Mouse (Mus musculus): ENCODE data around the gene Spata22. TPM values are rescaled to one million over a fixed set of nuclear protein-coding genes. Genes with fewer than 3 reads are reported as not detected.
"Not testable (repeated sequence)": the region's sequence is repeated elsewhere in the genome, so short reads cannot be mapped to it uniquely, and the experiment has no call there.

Gene Spata22
- polyA plus RNA-seq (2015; fragmentation: Nextera tagmentation; extraction: Ambion mirVana), result not detected in 2 replicates

DNA sequence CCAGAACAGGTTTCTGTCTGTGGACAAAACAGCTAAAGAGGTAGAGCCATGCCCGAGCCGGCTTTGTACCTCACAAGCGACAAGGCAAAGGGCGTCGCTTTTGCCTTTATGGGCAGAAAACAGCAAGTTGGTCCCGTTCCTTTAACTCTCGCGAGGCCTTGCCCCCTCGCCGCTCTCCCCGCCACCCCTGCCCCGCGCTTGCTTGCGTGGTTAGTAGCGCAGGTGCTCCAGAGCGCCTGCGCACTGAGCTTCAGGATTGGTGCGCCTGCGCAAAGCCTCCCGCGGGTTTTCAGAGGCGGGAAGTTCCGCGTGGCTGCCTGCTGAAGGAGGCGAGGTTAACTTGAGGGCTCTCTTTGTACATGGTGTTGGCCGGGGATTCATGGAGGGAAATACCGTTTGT is at the start of gene Spata22, which contains the start of the genes Aspa and Gm49340:
Gene Spata22 (plus strand): TSS at position 300 of the 400 bp plus-strand sequence.
Gene Aspa (minus strand): TSS at position 155 of the 400 bp plus-strand sequence.
Gene Gm49340 (plus strand): TSS at position 300 of the 400 bp plus-strand sequence.
- no peak for ATAC-seq
- Histone ChIP-seq H3K36me3 (ENCODE audit: poor library complexity, severe bottlenecking) (no peaks in the 10 kb centered on the region), H3K27me3 (no peaks in the 10 kb centered on the region), H3K4me1 (no peaks in the 10 kb centered on the region), H3K9me3 (replicated peaks) (0 out of 2 replicates have a peak, but pooled peaks cover 5% of the 10 kb centered on the region), H3K4me3 (no peak within 1 kb of the TSS), H3K27ac (no peak within 1 kb of the TSS), H3K4me2 (no peak within 1 kb of the TSS), H3K9ac (no peak within 1 kb of the TSS)
- 83% methylated on average over 27 of the region's 27 CpGs for WGBS

GRCm38 (mm10) chr11:73280710-73281109 is 48.8 kb upstream of the Spata22 start:
- H3K4me2 ChIP-seq, result no peak overlapping the region
- 76% methylated on average over 5 of the region's 5 CpGs for WGBS
- H3K27me3 ChIP-seq, result no peaks in the 10 kb centered on the region
- no peak overlapping the region for H3K4me3 ChIP-seq
- no peaks in the 10 kb centered on the region for H3K36me3 ChIP-seq (ENCODE audit: poor library complexity, severe bottlenecking)
- no peaks in the 10 kb centered on the region for H3K9me3 ChIP-seq (replicated peaks)
- H3K27ac ChIP-seq, result no peak overlapping the region
- no peak for ATAC-seq
- H3K9ac ChIP-seq, result no peak overlapping the region
- H3K4me1 ChIP-seq, result peaks cover 6% of the 10 kb centered on the region; the same call in 1 of the 2 replicates

DNA sequence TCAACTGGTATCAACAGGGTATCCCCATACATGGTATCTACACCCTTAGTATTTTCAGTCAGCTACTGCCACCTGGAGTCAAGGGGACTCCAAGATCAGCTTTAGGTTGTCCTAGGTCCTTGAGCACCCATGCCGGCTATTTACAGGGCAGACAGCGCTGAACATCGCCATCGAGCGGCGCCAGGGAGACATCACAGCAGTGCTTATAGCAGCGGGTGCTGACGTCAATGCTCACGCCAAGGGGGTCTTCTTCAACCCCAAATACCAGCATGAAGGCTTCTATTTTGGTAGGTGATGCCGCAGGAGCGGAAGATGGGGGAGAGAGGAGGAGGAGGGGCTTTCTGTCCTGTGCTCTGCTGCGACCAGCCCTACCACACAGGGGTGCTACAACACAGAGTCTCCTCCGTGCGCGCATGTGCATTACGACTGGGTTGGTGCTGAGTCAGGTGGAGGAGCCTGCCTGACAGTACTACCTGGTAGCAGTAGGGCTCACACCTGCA is 48.0 kb upstream of the Spata22 start:
- WGBS, result 3% methylated on average over 16 of the region's 16 CpGs
- no peak overlapping the region for H3K27ac ChIP-seq
- peak overlapping the region; percentile 40; the same call in 1 of the 2 replicates for H3K9ac ChIP-seq
- peak; percentile 88 for ATAC-seq
- H3K4me2 ChIP-seq, result peak overlapping the region; percentile 59
- peak overlapping the region; percentile 38 for H3K4me3 ChIP-seq
- no peaks in the 10 kb centered on the region for H3K36me3 ChIP-seq (ENCODE audit: poor library complexity, severe bottlenecking)
- no peaks in the 10 kb centered on the region for H3K27me3 ChIP-seq
- no peaks in the 10 kb centered on the region for H3K9me3 ChIP-seq (replicated peaks)
- H3K4me1 ChIP-seq, result peaks cover 6% of the 10 kb centered on the region; the same call in 1 of the 2 replicates

DNA sequence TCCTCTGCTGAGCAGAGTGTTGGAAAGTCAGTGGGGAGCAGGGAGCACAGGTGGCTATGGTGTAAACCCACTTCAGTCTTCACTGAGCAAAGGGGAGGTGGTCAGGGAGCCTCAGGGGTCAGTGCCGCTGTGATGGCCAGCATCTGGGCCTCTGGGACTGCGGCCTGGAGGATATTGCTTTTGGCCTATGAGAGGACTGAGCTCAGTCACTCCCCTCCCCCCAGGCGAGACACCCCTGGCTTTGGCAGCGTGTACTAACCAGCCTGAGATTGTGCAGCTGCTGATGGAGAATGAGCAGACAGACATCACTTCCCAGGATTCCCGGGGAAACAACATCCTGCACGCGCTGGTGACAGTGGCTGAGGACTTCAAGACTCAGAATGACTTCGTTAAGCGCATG is 46.2 kb upstream of the Spata22 start:
- H3K36me3 ChIP-seq (ENCODE audit: poor library complexity, severe bottlenecking), result no peaks in the 10 kb centered on the region
- H3K4me2 ChIP-seq, result no peak overlapping the region
- WGBS, result 84% methylated on average over 9 of the region's 9 CpGs
- H3K9ac ChIP-seq, result no peak overlapping the region
- no peaks in the 10 kb centered on the region for H3K9me3 ChIP-seq (replicated peaks)
- no peak for ATAC-seq
- no peaks in the 10 kb centered on the region for H3K27me3 ChIP-seq
- no peak overlapping the region for H3K27ac ChIP-seq
- H3K4me3 ChIP-seq, result no peak overlapping the region
- H3K4me1 ChIP-seq, result peaks cover 6% of the 10 kb centered on the region; the same call in 1 of the 2 replicates

DNA sequence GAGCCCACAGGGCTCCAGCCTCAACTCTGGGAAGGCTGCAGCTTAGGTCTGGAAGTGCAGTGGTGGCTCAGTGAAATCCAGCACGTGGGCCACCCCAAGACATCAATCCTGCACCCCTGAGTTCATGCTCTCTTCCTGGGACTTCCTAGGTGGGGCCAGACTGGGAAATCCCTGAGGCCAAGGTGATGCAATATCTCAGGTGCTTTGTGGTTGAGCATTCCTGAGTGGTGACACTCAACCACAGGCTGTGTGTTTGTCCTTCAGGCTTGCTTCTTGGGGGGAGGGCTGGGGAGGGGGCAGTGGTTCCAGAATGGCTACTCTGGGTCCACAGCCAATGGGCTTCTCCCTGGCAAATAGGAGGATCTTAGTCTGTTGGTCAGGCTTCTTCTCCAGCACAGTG is 45.6 kb upstream of the Spata22 start:
- Histone ChIP-seq H3K27me3 (no peaks in the 10 kb centered on the region), H3K4me1 (peaks cover 6% of the 10 kb centered on the region; the same call in 1 of the 2 replicates), H3K36me3 (ENCODE audit: poor library complexity, severe bottlenecking) (no peaks in the 10 kb centered on the region), H3K4me3 (no peak overlapping the region), H3K27ac (no peak overlapping the region), H3K9me3 (replicated peaks) (no peaks in the 10 kb centered on the region), H3K4me2 (no peak overlapping the region), H3K9ac (no peak overlapping the region)
- ATAC-seq, result no peak
- WGBS, result 64% methylated on average over 1 of the region's 1 CpGs

- Histone ChIP-seq H3K36me3 (ENCODE audit: poor library complexity, severe bottlenecking) (no peaks in the 10 kb centered on the region), H3K4me3 (no peak overlapping the region), H3K27ac (no peak overlapping the region), H3K27me3 (no peaks in the 10 kb centered on the region), H3K9me3 (replicated peaks) (no peaks in the 10 kb centered on the region), H3K4me2 (no peak overlapping the region), H3K4me1 (peaks cover 6% of the 10 kb centered on the region; the same call in 1 of the 2 replicates), H3K9ac (no peak overlapping the region)
- ATAC-seq, result no peak
Observed at GRCm38 (mm10) chr11:73284351-73284750, 45.2 kb upstream of the Spata22 start.

GRCm38 (mm10) chr11:73289621-73290020 is 39.9 kb upstream of the Spata22 start:
- Histone ChIP-seq H3K4me1 (no peaks in the 10 kb centered on the region), H3K36me3 (ENCODE audit: poor library complexity, severe bottlenecking) (no peaks in the 10 kb centered on the region), H3K9ac (no peak overlapping the region), H3K4me2 (no peak overlapping the region), H3K27ac (no peak overlapping the region), H3K27me3 (no peaks in the 10 kb centered on the region), H3K4me3 (no peak overlapping the region), H3K9me3 (replicated peaks) (no peaks in the 10 kb centered on the region)
- WGBS, result 92% methylated on average over 1 of the region's 1 CpGs
- ATAC-seq, result no peak

DNA sequence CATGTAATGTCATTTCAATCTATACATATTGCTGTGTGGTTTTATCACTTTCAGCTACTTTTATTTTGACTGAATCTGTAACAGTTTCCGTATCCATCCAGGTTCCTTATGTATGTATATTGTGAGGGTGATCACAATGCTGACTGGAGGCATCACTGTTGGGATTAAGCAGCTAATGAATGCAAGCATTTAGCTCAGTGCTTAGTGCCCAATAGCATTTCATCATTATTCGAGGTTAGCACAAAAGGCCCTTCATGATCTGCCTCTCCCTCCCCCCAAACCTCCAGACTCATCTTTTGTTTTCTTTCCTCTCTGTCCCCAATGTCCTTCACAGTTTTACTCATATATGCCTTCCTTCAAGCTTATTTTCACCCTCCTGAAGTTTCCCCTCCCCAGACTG is 26.4 kb upstream of the Spata22 start:
- Histone ChIP-seq H3K4me3 (no peak overlapping the region), H3K27ac (no peak overlapping the region), H3K9me3 (replicated peaks) (no peaks in the 10 kb centered on the region), H3K9ac (no peak overlapping the region), H3K4me2 (no peak overlapping the region), H3K4me1 (peaks cover 6% of the 10 kb centered on the region), H3K36me3 (ENCODE audit: poor library complexity, severe bottlenecking) (no peaks in the 10 kb centered on the region), H3K27me3 (no peaks in the 10 kb centered on the region)
- WGBS, result 8% methylated on average over 2 of the region's 2 CpGs
- ATAC-seq, result no peak

DNA sequence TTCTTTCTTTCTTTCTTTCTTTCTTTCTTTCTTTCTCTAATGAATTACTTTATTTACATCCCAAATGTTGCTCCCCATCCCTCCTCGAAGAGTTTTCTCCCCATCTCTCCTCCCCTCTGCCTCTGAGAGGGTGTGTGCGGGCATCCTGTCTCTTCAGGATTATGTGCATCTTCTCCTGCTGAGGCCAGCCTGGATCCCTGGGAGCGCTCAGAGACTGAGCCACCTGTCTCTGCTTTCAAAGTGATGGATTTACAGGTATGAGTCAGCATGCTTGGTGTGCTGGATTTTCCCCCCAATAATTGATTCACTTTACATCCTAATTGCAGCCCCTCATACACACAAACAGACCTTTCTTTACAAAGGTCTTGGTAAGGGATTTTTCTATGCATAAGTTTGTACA is 13.6 kb upstream of the Spata22 start:
- Histone ChIP-seq H3K4me2 (no peak overlapping the region), H3K27me3 (no peaks in the 10 kb centered on the region), H3K36me3 (ENCODE audit: poor library complexity, severe bottlenecking) (no peaks in the 10 kb centered on the region), H3K9ac (no peak overlapping the region), H3K4me1 (no peaks in the 10 kb centered on the region), H3K27ac (no peak overlapping the region), H3K9me3 (replicated peaks) (no peaks in the 10 kb centered on the region), H3K4me3 (no peak overlapping the region)
- no peak for ATAC-seq
- 41% methylated on average over 3 of the region's 3 CpGs for WGBS

DNA sequence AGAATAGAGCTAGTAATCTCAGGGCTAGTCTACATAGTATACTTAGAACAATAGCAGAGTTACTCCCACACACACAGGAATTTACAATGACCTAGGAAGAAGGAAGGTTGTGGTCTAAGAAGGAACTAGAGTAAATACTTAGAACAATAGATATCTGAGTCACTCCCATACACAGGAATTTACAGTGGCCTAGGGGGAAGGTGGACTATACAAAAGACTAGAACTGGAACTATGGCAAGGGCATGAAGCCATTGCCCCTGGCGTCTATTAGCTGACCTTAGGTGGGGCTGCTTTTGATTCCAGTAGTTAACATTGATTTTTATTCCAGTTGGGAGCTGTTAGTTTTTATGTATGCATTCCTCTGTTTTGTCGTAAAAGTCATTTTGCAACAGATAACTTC is 11.0 kb upstream of the Spata22 start:
- ATAC-seq; H3K9ac ChIP-seq; H3K9me3 ChIP-seq (replicated peaks); H3K36me3 ChIP-seq (ENCODE audit: poor library complexity, severe bottlenecking); H3K4me2 ChIP-seq; H3K4me3 ChIP-seq; H3K27ac ChIP-seq; H3K27me3 ChIP-seq; H3K4me1 ChIP-seq: not testable (repeated sequence)
- 88% methylated on average over 2 of the region's 2 CpGs for WGBS

DNA sequence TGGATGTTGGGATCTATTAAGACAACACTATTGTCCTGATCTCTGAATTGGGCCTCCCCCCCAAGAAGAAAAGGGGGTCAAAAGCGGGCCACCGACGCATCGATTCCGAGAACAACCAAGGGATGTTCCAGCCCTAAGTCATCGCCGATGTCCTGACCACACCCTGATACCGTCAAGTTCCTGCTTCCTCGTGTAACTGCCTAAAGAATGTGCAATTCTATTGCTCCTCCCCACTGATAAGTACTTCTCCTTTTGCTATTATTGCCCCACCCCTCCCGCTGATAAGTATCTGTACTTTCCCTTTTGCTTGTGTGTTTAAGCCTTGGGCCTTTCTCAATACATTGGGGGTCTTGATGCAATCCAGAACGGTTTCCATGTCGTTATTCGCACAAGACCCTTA is 8.5 kb upstream of the Spata22 start:
- H3K9ac ChIP-seq; ATAC-seq; H3K27ac ChIP-seq; H3K4me3 ChIP-seq; H3K4me2 ChIP-seq; H3K9me3 ChIP-seq (replicated peaks); H3K4me1 ChIP-seq; H3K36me3 ChIP-seq (ENCODE audit: poor library complexity, severe bottlenecking); H3K27me3 ChIP-seq: not testable (repeated sequence)
- 95% methylated on average over 13 of the region's 13 CpGs for WGBS

DNA sequence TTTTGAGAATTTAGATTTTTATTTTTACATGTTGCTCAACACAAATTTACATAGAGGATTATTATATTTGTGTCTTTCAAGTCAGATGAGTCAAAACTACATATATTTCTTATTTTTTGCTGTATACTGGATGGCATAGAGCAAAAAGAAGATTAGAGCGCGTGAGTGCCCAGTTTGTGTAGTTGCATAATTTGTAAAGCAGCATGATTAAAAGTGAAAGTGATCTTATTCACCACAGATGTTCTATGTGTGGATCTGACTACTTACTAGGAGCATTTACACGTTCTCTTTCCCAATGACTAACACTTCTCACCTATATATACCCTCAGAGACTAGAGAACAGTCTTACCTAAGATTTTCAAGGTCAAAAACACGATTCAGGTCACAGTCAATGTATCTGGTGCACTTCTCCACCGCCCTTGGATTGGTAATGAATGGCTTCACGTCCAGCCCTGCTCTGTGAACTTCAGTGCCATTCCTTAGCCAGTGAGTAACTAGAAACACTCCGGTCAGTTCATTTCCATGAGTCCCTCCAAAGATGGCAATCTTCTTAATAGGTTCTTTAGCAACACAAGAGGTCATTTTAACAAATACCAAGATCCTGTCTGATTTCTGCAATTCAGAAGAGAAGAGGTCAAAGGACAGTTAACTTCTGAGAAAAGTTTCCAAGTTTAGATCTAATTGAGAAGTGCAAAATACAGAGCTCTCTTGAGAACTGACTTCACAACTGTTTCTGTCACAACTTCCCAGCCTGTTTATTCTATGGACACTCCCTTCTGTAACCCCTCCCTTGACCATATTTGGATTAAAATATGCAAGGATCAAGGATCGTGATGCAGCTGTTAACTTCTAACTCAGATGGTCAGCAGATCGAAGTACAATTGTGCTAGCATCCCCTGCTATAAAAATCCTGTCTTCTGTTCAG is 5.4 kb upstream of the Spata22 start:
- no peak overlapping the region for H3K4me3 ChIP-seq
- 76% methylated on average over 9 of the region's 9 CpGs for WGBS
- ATAC-seq, result no peak
- H3K4me2 ChIP-seq, result no peak overlapping the region
- no peaks in the 10 kb centered on the region for H3K36me3 ChIP-seq (ENCODE audit: poor library complexity, severe bottlenecking)
- H3K27ac ChIP-seq, result no peak overlapping the region
- H3K9me3 ChIP-seq (replicated peaks), result no peaks in the 10 kb centered on the region
- H3K9ac ChIP-seq, result no peak overlapping the region
- no peaks in the 10 kb centered on the region for H3K4me1 ChIP-seq
- no peaks in the 10 kb centered on the region for H3K27me3 ChIP-seq

Measured in forebrain, embryonic 13.5 days (tissue).